Mouse (Mus musculus) myocyte (in vitro differentiated cells): ENCODE data around the gene Kcnt1.

Experiments used
- E2F4 ChIP-seq: IDR thresholded peaks from one replicate; pipeline ENCODE4 v1.6.1; 2011; ENCODE audit warnings: mild to moderate bottlenecking, control low read depth, moderate library complexity; ENCODE audit not compliant: insufficient read depth
- MAX ChIP-seq: IDR thresholded peaks from one replicate; pipeline ENCODE4 v1.6.1; 2011; ENCODE audit warnings: low read depth, mild to moderate bottlenecking, control low read depth
- POLR2A ChIP-seq: IDR thresholded peaks from one replicate; pipeline ENCODE4 v1.6.1; 2011; ENCODE audit warnings: low read depth, mild to moderate bottlenecking, control low read depth, moderate library complexity; ENCODE audit not compliant: insufficient read length
- TCF12 ChIP-seq: IDR thresholded peaks from one replicate; pipeline ENCODE4 v1.6.1; 2011; ENCODE audit warnings: mild to moderate bottlenecking, control low read depth; ENCODE audit not compliant: poor library complexity, insufficient read depth, severe bottlenecking
- TCF3 ChIP-seq: IDR thresholded peaks from one replicate; pipeline ENCODE4 v1.6.1; 2011; ENCODE audit warnings: low read depth, control low read depth; ENCODE audit not compliant: insufficient read length
- USF1 ChIP-seq: IDR thresholded peaks from one replicate; pipeline ENCODE4 v1.6.1; 2011; ENCODE audit warnings: low read depth, mild to moderate bottlenecking, control low read depth, moderate library complexity

- no peak for TF ChIP-seq POLR2A
- TF ChIP-seq TCF3: no peak
- TF ChIP-seq E2F4: no peak
- TF ChIP-seq USF1: no peak
- TF ChIP-seq MAX: no peak
- TF ChIP-seq TCF12: no peak
Observed at GRCm38 (mm10) chr2:25882276-25882675, 18.7 kb downstream of the Kcnt1 start.
